Mouse (Mus musculus) liver (tissue): ENCODE data around the gene Cish.

Experiments used
- DNase-seq: peaks from one replicate; pipeline ENCODE4 v3.0.0-alpha.2; 2020; ENCODE audit warnings: mixed read lengths

Cish gene

DNA sequence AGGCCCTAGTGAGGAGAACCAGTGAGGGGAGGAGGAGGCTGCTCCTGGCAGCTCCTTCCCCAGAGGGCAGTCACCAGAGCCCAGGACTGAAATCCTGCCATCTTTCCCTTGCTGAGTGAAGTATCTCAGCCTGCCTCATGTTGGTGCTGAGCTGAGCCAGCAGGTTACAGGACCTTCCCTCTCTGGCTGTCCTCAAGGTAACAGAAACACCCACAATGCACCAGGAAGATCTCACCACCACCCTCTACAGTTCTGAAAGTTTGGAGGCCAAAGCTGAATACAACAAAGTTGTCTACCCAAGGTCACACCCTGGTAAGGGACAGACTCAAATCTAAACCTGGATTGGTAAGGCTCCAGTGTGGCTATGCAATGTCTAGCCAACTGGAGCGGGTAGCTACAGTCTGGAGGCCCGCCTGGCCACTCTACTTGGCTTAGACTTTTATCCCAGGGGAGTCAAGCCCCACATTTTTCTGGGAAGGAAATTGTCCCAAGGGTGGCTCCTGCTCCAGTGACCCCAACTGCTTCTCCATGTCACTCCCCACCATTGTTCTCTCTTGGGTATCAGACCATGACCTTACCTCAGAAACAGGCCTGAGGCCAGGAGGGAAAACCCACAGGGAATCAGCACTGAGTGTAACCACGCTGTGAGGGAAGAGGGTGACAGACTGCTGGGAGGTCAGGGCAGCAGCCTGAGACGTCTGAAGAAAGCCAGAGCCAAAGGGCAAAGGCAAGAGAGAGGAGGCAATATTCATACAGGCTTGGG is 29.2 kb downstream of the Cish start:
- DNase-seq, result no peak

DNA sequence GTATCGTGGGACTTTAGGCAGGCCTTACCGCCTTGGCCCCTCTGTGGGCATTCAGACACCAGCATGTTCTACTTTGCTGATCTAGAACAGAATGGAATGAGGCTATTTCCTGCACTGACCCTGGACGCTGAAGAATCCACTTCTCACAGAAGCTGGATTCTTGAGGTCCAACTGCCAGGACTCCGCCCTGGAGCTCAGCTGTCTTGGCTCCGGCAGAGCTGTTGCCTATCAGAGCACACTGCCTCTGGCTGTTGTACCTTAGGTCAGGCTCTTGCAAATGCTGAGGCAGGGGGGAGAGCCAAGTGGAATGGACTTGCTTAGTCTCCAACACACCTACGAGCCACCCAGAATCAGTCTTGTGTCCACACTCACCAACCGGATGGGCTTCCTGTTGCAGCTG is 30.1 kb downstream of the Cish start:
- no peak for DNase-seq

DNA sequence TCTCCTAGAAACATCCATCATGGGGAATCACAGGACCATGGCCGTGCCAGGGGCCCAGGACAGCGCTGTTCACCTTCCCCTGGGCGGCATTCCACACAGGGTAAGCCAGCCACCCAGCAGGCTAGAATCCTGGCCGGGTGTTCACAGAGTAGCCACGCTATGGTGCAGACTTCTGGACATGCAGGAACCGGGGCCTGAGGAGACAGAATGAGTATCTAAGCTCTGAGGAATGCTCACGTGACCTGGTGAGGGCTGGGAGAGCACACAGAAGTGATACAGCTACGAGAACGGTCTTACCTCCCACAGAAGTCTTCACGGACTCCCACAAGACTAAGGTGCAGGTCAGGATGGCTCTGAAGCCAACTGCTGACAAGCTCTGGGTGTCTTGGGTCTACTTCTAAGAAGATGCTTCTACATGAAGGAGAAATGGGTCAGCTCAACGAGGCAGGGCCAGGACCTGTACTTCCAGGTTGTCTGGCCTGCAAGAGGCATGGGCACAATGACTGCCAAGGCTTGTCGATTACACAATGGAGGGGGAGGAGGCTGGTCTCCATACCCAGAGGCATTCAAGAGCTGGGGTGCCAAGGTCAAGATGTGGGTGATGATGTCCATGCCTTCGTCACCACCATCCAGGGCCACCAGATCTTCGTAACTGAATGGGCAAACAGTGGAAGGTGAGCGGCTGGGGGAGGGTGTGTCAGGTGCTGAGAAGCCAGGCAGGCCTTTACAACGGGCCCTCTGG is 32.2 kb downstream of the Cish start:
- no peak for DNase-seq

DNA sequence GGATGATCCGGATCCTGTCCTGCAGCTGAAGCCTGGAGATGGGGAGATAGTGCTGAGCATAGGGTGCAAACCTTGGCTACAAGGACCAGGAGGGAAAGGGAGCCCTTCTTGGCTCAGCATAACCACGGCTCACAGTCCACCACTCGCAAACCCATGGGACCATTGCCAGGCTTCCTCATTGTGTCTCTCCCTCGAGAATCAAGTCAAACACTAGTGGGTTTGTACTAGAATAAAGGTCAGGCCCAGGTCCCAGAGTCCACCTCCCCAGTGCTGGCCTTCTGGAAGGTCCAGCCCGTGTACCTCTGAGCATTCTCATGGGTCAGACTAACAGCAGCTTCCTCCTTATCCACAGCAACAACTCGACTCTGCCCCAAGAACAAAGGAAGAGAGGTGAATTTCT is 35.0 kb downstream of the Cish start:
- DNase-seq, result no peak

DNA sequence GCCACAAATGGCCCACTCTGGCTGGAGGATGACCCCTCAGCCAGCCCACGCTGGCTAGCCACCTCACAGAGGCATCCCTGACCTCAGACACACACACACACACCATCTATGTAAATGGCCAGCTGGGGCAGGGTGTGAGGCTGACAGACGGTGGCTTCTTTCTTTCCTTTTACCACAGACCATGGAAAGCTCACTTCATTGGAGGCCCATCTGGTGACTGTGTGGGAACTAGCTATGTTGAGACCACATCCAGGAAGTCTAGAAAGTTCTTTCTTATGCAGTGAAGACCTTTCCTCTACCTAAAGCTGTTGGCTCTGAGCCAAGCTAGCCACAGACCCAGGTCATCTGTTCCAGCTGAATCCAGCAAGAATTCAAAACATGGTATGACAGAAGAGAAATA is 37.9 kb downstream of the Cish start:
- no peak for DNase-seq

DNA sequence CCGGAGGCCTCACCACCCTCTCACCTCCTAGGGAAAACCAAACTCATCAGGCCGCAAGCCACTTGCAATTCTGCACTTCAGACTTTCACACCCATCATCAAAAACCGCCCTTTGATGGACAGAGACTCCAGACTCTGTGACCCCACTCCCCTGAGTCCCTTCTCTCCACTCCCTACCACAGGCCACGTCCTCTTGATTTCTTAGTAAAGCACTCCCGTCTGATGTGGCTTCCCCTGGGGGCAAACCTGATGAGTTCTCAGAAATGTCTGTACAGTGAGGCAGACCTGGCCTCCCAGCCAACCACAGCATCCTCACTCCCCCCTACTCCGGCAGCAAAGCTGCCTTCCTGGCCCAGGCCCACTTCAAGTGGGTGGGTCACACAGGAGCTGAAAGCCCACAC is 38.5 kb downstream of the Cish start:
- no peak for DNase-seq

DNA sequence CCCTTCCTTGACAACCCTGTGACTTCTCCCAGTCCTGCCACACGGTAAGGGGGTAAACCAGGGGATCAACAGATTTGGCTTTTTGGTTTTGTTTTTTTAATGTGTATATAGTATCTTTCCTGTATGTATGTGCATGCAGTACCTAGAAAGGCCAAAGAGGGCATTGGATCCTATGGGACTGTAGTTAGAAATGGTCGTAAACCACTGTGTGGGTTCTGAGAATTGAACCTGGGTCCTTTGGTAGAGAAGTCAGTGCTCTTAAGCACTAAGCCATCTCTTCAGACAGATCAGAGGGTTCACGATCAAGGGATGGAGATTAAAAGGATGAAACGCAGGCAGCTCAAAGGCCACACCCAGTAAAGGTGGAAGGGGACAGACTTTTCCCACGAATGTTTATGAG is 39.2 kb downstream of the Cish start:
- no peak for DNase-seq

DNA sequence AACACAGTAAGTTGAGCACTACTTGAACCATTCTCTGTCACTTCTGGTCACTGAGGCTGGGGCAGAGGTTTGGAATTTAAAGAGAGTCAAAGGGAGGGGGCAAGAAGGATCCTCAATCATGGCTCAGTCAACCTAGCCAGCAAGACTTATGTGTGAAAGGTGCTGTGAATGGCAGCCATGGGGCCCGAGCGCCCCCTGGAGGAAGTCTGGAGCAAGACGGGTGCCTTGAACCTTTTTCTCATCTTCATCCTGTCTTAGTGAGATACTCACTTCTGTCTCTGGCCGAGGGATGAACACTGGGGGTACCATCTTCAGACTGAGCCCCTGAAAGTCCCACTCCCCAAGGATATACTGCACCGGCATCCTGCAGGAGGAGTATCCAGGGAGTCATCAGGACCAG is 40.1 kb downstream of the Cish start:
- peak; percentile 80 for DNase-seq

DNA sequence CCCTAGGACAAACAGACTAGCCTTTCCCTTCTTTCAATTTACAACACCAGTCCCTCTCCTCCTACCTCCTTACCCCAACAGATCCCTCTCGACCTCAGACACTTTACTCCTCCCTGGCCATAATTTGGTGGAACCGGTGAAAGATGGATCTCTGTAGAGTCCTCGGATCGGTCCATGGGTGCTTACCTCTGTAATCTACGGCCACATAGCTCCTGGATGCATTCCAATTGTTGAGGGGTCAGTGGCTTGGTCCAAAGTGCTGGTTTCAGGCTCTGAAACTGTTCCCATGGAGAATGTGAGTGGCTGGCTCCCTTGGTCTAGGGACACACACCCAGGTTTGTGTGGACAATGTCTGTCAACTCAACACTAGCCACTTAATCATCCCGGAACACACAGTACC is 40.6 kb downstream of the Cish start:
- DNase-seq, result no peak

DNA sequence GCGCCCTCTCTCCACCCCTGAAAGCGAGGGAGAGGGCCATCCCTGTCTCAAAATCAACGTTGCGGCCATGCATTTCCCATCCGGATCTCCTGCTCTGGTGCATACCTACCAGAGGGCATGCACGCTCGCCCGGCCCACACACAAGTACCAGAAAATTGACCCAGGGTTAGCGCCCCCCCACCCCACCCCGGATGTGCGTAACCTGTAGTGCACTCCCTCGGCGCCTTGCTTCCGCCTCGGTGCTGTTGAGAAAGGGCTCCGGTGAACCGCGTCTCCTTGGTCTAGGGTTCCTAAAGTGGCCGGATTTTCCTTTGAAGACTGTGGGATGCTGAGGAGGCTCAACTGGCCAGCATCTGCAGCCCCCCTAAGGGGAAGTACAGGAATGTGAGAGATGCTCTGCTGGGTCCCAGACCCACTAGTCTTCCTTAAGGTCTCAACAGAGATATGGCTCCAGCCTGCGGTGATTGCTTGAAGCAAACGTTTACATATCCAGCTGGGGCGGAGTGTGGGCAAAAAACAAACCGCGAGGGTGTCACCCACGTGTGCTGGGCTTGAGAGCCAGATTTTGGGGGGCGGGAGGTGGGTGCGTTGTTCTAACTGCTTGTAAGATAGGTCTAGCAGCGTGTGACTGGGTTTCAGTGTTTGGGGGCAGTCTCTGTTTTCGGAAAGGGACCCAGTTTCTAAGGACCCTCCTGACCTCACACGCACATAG is 42.5 kb downstream of the Cish start, which contains the start of gene Hemk1:
Gene Hemk1, minus strand, starts transcription at position 179 of the 712 bp plus-strand sequence.
- peak; percentile 84 for DNase-seq

DNA sequence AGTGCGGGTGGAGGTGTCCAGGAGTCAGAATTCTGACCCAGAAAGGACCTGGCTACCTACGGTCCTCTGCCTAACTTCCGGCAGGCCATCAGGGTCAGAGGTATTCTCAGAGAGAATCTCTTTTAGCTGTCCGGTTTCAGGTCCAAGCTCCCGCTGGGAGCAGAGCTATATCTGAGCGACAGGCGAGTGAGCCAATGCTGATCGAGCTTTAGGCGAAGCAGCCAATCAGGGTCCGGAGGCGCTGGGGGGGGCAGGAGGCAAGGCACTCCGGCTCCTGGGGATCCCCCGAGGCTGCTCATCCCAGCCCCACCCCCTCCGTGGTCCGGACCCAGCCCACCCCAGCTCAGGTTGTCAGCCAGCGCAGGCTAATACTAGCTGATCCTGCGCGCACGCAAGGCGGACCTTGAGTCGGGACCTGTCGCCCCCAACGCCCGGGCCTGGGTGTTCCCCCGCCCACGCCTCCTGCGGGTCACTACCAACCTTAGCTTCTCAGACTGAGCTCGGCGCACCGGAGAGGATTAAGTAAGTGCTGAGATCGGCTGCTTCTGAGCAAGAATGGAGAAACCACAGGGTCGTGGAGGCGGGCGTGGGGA is 44.5 kb downstream of the Cish start, which contains the start of gene 6430571L13Rik:
Gene 6430571L13Rik, plus strand, starts transcription at position 336 of the 593 bp plus-strand sequence.
- peak; percentile 91 for DNase-seq

DNA sequence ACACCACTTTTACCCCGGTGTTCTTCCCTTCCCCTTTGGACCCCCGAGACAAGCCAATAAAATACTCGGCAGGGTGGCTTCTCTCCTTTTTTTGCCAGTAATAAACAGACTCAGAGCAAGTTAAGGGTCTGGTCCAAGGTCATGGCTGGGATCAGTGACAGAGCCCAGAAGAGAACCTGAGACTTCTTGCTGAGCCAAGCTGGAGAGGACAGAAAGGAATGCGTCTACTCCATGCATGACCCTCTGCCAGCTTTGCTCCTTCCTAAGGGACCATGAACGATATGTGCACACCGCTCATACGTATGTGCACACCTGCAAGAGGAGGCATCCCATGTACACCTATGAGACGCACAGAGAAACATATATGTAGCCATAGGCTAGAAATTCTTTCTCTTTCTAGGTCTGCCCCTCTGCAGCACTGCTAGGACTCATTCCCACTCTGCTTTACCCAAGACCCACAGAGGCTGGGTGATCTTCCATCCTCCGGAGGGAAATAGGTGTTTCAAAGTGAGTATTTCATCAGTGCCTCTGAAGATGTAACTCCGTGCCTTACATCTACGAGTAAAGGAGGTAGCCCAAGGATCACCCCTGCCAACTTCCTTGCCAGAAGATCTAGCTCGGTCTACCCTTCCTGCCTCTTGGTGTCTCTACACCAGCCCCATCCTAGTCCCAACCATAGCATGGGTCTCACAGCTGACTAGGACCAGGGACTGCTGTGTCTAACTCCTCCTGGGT is 45.3 kb downstream of the Cish start:
- DNase-seq, result no peak

DNA sequence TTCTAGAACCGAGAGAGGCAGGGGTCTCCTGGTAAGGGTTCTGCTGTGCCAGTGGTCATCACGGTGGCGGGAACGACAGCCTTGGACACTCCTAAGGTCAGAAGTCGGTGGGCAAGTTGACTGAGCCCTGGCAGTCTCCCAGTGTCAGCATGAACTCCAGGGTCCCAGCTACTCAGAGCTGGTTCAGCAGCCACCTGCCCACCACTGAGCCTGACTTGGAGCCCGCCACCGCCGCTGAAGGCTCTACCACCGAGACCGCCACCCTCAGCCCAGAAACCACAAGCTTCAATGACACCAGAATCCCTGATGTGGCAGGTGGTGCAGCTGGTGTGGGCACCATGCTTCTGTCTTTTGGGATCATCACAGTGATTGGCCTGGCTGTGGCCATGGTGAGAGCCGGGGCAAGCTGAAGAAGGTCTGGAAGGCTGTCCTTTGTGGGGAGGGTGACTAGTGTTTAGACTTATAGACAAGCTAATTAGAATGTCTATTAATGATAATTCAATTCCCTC is 46.4 kb downstream of the Cish start:
- DNase-seq, result no peak

DNA sequence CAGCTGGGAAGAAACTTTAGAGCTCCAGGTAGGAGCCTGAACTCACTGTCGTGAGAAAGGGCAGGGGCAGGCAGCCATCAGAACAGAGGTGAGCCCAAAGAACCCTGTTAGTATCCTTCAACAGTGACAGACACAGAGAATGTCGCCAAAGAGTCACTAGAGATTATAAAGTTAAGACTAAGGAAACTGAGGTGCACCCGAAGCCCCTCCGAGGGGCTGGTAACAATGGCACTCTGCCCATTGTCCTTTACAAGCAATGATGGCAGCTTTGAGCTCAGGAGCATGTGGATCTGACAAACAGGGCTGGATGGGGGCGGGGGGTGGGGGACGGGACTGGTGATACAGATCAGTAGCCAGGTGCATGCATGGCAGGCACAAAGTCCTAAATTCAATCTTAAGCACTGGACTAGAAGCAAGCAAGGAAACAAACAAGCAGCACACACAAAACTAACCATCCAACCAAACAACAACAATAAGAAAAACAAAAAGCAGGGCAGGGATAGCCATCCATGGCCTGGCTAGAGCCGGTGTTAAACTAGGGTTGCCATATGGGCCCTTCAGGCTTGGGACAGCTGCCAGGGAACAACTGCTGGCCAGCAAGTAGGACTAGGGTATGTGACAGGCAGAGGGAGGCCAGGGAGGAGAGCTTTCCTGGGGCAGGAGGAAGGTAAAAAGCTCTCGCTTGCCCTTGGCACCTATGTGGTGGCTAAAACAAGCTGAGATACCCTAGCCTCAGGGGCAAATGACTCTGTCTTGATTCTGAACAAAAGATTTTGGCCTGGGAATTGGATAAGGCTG is 47.5 kb downstream of the Cish start:
- no peak for DNase-seq

DNA sequence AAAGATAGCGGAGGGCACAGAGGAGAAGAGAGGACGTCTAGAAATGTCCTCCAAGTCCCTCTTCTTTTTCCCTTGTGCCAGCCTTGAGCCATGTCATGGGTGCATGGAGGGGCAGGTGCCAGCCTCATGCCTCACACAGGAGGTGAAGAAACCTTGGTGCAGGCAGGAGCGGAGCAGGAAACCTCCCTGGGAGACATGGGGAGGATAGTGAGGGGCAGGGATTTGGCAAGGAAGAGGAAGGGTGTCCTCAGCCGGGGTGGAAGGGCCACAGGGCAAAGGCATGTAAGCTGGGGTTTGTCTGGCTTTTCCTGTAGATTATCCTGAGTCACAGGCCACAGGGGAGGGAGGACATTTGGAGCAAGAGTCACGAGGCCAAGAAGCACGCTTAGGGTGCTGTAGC is 48.2 kb downstream of the Cish start:
- no peak for DNase-seq

DNA sequence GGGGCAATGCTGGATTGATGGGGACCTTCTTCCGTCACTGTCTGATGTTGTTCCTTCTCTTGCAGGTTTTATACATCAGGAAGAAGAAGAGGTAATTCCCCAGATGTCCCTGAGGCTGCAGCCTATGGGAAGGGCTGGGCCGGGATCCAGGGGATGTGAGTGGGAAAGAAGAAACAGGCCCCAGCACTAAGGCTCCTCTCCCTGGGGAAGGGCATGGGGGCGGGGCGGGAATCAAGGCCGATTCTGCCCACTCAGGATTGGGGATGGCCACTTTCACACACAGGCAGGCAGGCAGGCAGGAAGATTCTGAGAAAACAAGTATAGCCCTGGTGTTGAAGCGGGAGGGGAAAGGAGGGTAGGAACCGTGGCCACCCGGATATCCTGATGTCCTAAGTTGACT is 50.3 kb downstream of the Cish start:
- no peak for DNase-seq

DNA sequence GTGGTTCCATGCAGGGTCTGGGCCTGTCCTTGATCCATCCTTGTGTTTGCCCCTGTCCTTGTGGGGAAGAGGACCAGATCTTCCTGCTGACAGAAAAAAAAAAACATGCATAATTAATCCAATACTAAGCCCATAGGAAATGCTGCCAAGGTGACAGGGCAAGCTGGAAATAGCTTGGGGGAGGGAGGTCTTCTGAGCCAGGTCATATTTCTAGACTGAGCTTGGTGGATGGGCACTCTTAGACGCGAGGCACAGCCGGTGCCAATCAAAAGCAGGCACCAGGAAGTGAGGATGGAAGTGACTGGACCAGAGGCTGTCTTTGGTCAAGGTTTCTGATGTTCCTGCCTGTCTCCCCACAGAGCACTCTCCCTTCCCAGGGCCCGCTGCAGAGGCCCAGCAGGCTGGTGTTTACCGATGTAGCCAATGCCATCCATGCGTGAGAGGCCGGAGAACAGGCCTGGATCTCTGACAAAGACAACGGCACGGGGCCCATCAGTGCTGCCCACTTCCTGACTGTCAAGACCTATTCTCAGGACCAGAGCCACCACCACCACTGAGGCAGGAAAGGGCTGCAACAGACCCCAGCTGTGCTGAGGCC is 51.9 kb downstream of the Cish start:
- DNase-seq, result no peak

DNA sequence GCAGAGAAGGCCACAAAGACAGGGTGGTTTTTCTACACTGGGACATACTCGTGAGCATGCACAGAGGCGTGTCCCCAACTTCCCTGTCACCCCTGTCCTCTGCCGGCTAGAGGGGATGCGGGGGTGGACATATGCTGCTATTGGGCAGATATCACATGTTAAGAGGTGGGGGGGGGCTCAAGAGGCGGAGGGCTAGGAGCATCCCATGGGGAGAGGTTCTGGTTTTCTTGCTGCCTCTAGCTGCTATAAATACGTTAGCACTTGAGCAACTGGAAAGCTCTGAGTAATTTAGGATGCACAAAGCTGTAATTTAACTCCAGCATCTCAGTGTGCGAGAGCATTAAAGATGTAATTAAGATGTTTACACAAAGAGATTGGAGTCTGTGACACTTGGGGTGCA is 53.5 kb downstream of the Cish start:
- no peak for DNase-seq
